Mouse (Mus musculus): Measurements from ENCODE around the gene Chrd. TPM values are rescaled to one million over a fixed set of nuclear protein-coding genes. Genes with fewer than 3 reads are reported as not detected.
A peak's percentile ranks its signal among the peaks of the same experiment; 100 is the strongest.

Gene Chrd
- polyA plus RNA-seq, 1 experiment: 20.2 TPM

GRCm38 (mm10) chr16:20733731-20734730 lies 1.1 kb downstream of the Chrd start, which contains the start of gene Thpo:
Gene Thpo, minus strand, starts transcription at chr16:20734511.
- DNase-seq (ENCODE audit: low read depth): no peak

GRCm38 (mm10) chr16:20735651-20736050 lies 2.7 kb downstream of the Chrd start:
- no peak for DNase-seq (ENCODE audit: low read depth)

GRCm38 (mm10) chr16:20736168-20736567 lies 3.2 kb downstream of the Chrd start:
- DNase-seq (ENCODE audit: low read depth): no peak

- no peak for DNase-seq (ENCODE audit: low read depth)
Measured at GRCm38 (mm10) chr16:20736823-20737222, 3.9 kb downstream of the Chrd start.

GRCm38 (mm10) chr16:20739845-20740244 lies 6.9 kb downstream of the Chrd start:
- DNase-seq (ENCODE audit: low read depth): no peak

GRCm38 (mm10) chr16:20746641-20747040 lies 13.7 kb downstream of the Chrd start:
- peak; percentile 34 for DNase-seq (ENCODE audit: low read depth)

- DNase-seq (ENCODE audit: low read depth): no peak
Measured at GRCm38 (mm10) chr16:20750518-20750917, 17.6 kb downstream of the Chrd start.

GRCm38 (mm10) chr16:20756052-20756451 lies 23.1 kb downstream of the Chrd start:
- peak; percentile 85 for DNase-seq (ENCODE audit: low read depth)

- DNase-seq (ENCODE audit: low read depth): no peak
Measured at GRCm38 (mm10) chr16:20757385-20757784, 24.5 kb downstream of the Chrd start.

GRCm38 (mm10) chr16:20761681-20762080 lies 28.8 kb downstream of the Chrd start:
- DNase-seq (ENCODE audit: low read depth): no peak

- no peak for DNase-seq (ENCODE audit: low read depth)
Measured at GRCm38 (mm10) chr16:20765244-20765643, 32.3 kb downstream of the Chrd start.

GRCm38 (mm10) chr16:20775021-20775420 lies 42.1 kb downstream of the Chrd start:
- DNase-seq (ENCODE audit: low read depth): no peak

GRCm38 (mm10) chr16:20779846-20780245 lies 46.9 kb downstream of the Chrd start:
- no peak for DNase-seq (ENCODE audit: low read depth)

GRCm38 (mm10) chr16:20781101-20781630 lies 48.2 kb downstream of the Chrd start:
- DNase-seq (ENCODE audit: low read depth): no peak

- no peak for DNase-seq (ENCODE audit: low read depth)
Measured at GRCm38 (mm10) chr16:20783891-20784290, 51.0 kb downstream of the Chrd start.

- no peak for DNase-seq (ENCODE audit: low read depth)
Measured at GRCm38 (mm10) chr16:20784754-20785153, 51.8 kb downstream of the Chrd start.

GRCm38 (mm10) chr16:20786556-20786955 lies 53.6 kb downstream of the Chrd start:
- no peak for DNase-seq (ENCODE audit: low read depth)

GRCm38 (mm10) chr16:20791803-20792202 lies 58.9 kb downstream of the Chrd start:
- DNase-seq (ENCODE audit: low read depth): no peak

Other genes starting within 250 kb of the Chrd start
- 32.6 and 36.2 TPM in 2 replicates for gene Eif2b5, start 234.3 kb upstream of the Chrd start, polyA plus RNA-seq (2012; rRNA removed)
- gene Dvl3, start 216.1 kb upstream of the Chrd start, polyA plus RNA-seq (2012; rRNA removed): 23.2 and 39.0 TPM in 2 replicates
- 328 and 405 TPM in 2 replicates for gene Ap2m1, start 197.6 kb upstream of the Chrd start, polyA plus RNA-seq (2012; rRNA removed)
- 52.0 and 59.4 TPM in 2 replicates for gene Abcf3, start 184.6 kb upstream of the Chrd start, polyA plus RNA-seq (2012; rRNA removed)
- 0.36 and 0.88 TPM in 2 replicates for gene Vwa5b2, start 143.7 kb upstream of the Chrd start, polyA plus RNA-seq (2012; rRNA removed)
- gene Eef1akmt4, start 121.5 kb upstream of the Chrd start, polyA plus RNA-seq (2012; rRNA removed): 9.4 and 16.3 TPM in 2 replicates
- 0.05 TPM in 1 of 2 replicates, not detected in the other for gene Gm49333, start 121.5 kb upstream of the Chrd start, polyA plus RNA-seq (2012; rRNA removed)
- gene Alg3, start 121.4 kb upstream of the Chrd start, polyA plus RNA-seq (2012; rRNA removed): 19.7 and 22.4 TPM in 2 replicates
- gene Camk2n2, start 111.8 kb upstream of the Chrd start, polyA plus RNA-seq (2012; rRNA removed): 2.9 and 3.6 TPM in 2 replicates
- gene Ece2, start 103.3 kb upstream of the Chrd start, polyA plus RNA-seq (2012; rRNA removed): 0.18 and 0.32 TPM in 2 replicates
- gene Psmd2, start 81.5 kb upstream of the Chrd start, polyA plus RNA-seq (2012; rRNA removed): 110 and 118 TPM in 2 replicates
- gene Eif4g1, start 64.8 kb upstream of the Chrd start, polyA plus RNA-seq (2012; rRNA removed): 338 and 402 TPM in 2 replicates
- 11.8 and 12.7 TPM in 2 replicates for gene Fam131a, start 39.9 kb upstream of the Chrd start, polyA plus RNA-seq (2012; rRNA removed)
- 19.2 and 21.3 TPM in 2 replicates for gene Polr2h, start 15.5 kb upstream of the Chrd start, polyA plus RNA-seq (2012; rRNA removed)
- 17.3 and 19.3 TPM in 2 replicates for gene Clcn2, start 15.4 kb upstream of the Chrd start, polyA plus RNA-seq (2012; rRNA removed)
- gene Thpo, start 1.4 kb downstream of the Chrd start, polyA plus RNA-seq (2012; rRNA removed): 4.1 and 4.2 TPM in 2 replicates

All from gonadal fat pad, adult 2 months (tissue).